Mouse (Mus musculus) heart, postnatal 4 days (tissue): ENCODE results near the gene Btg3. TPM values are rescaled to one million over a fixed set of nuclear protein-coding genes. Genes with fewer than 3 reads are reported as not detected.
A peak's percentile ranks its signal among the peaks of the same experiment; 100 is the strongest.
"Not testable (repeated sequence)": the region's sequence is repeated elsewhere in the genome, so short reads cannot be mapped to it uniquely, and the experiment has no call there.

Experiments
- DNase-seq: peaks from one replicate; pipeline ENCODE4 v3.0.0; 2021
- total RNA-seq, 2 experiments: library from RNA; stranded (reverse); gene quantifications; 2 replicates each; pipeline ENCODE4 v1.2.3; 2021

Gene Btg3
- 10 to 100 TPM; 22.6 to 28.5 TPM for total RNA-seq

DNA sequence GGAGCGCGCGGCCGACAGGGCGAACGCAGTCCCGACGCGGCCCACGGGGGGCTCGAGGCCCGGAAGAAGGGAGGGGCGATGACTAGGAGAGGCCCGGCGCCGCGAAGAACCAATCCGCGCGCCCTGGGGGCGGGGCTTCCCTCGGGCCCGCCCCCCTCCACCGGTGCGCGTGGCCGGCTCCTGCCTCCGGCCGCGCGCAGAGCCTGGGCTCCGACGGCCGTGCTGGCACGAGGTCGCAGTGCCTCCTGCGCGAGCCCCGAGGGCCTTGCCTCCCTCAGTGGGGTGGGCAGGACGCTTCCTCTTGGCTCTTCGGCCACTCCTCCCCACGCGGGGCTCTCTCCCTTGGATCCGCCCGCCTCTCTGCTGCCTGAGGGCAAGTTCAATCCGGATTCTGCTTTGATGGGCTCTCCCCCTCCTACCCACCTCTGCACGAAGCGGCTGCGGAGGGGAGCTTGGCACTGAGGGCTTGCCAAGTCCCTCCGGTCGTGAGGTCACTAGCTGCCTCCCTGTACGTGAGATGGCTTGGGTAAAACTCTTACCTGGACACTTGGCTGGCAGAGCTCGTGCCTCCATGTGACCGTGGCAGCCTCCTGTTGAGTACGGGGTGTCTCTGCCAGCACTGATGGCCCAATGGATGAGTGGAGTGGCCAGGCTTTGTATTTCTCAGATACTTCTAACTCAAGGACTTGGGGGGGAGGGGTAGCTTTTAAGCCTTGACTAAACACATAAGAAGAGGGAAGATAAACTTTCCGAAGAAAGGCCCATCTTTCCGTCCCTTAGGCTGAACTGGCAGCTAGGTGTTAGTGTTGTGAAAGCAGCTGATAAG, at the start of gene Btg3:
Btg3 (minus strand) TSS at position 448 of the 826 bp plus-strand sequence.
- peak; percentile 92 for DNase-seq

DNA sequence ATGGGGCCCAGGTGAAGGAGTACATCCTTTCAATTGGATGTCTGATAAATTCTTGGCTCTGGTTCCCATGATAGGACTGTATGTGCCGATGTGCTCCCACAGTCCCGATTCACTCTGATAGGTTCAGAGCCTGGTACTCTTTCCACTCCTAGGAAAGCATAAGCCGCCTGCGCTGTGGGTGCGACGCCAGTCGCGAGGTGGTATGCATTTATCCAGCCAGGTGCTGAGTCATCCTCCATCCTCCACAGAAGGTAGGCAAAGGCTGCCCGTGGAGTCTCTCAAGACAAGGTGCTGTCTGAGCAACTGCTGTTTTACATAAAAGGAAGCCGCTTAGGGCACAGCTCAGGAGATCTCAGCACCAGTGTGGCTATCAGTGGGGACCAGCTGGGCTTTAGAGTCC, 40.7 kb upstream of the Btg3 start:
- no peak for DNase-seq

DNA sequence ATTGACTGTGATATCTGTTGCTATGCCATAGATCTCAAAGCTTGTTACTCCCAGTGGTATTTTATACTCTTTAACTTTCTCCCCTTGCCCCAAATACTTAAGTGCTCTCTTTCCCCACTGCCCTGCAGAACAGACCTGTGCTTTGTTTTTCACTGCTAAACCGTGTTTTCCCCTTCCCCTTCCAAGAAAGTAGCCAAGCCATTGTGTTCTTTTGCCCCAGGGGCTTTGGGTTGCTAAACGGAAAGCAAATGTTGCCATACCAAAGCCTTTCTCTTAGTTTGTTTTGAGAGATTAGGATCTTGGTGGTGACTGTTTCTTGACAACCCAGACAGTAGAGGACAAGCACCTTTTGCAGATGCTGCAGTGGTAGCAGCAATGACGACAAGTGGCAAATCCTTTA, 39.5 kb upstream of the Btg3 start:
- DNase-seq: no peak

DNA sequence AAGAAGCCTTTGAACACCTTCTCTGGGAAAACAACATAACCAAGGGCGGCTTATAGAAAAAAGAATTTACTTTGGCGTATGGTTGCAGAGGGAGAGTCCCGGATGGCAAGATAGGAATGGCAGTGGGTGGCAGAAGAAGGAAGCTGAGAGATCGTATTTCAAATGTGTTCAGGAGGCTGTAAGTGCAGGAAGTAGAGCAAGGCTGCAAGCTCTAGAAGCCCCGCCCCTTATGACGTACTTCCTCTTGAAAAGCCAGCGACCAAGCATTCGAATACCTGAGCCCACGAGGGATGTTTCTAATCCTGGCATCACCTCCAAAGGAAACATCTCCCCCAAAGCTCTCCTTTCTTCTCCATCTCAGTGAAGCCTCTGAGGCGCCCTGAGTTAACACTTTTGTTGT, 33.0 kb upstream of the Btg3 start:
- no peak for DNase-seq

DNA sequence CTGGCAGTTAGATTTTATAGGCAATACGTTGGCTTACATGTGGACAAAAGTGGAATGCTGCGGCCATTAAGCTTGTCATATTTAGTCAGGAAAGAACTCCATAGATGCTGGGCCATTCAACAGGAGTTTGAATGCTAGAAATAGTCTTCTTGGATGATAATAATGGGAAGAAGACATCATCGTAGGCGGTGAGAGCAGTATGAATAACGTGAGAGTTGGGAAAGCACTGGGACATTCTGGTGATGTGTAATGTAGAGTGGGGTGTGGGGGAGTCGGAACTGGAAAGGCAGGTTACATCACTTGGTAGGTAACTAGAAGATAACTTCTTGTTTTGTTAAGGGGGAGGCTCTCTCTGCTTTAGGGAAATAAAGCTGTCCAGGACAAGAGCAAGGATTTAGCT, 30.9 kb upstream of the Btg3 start:
- no peak for DNase-seq

DNA sequence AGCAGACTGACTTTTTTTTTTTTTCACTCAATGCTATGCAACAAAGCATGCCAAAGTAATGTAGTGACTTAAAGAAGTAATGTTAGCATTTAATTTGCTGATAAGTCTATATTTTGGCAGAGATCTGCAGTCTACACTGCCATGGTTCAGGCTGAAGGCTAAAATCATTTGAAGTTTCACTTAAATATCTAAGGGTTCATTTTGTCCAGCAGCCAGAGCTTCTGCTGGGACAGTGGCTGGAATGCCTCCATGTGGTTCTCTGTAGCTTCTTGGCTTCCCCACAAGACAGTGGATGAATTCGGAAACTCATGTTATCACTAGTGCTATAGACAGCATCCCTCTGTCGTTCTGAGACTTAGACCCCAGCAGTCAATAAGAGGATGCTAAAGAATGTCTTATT, 29.7 kb upstream of the Btg3 start:
- DNase-seq: no peak

DNA sequence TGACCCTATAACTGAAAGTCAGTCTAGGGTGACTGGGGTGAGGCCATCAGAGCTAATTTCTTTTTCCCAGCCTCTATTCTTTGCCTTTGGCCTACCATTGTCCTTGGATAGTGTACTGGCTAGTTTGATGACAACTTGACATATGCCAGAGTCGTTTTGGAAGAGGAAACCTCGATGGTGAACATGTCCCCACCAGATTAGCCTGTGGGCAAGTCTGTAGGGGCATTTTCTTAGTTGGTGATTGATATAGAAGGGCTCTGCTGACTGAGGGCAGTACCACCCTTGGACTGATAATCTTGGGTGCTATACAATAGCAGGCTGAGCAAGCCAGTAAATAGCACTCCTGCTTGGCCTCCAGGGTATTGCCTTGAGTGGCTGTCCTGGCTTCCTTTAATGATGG, 25.3 kb upstream of the Btg3 start:
- DNase-seq: no peak

DNA sequence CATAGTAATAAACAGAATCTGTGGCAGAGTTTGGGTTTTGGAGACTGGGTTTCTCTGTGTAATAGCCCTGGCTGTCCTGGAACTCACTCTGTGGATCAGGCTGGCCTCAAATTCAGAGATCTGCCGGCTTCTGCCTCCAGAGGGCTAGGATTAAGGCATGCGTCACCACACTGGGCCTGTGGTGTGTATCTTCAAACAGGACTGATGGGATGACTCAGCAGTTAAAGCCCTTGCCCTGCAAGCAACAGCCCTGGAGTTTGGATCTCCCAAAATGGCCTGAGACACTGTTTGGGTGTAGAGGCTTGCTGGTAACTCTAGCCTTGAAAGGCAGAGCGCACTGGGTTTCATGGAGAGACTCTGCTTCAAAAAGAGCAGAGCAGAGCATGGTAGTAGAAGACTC, 22.4 kb upstream of the Btg3 start:
- DNase-seq: no peak

DNA sequence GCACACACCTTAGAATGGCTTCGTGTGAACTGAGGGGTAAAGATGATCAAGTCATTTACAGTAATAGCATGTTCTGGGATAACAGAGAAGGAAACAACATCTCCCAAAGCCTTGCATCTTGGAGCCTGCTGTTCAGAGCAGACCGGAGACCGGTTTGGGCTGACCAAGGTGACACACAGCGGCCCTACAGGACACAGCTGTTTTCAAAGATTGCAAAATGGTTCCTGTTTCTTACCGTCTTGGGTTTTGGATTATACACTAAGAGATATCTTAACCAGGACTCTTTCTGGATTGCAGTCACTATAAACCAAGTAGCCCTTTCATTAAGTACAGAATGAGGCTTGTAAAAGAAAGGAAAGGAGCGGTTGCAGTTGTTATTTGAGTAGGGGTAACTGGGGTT, 21.7 kb upstream of the Btg3 start:
- no peak for DNase-seq

DNA sequence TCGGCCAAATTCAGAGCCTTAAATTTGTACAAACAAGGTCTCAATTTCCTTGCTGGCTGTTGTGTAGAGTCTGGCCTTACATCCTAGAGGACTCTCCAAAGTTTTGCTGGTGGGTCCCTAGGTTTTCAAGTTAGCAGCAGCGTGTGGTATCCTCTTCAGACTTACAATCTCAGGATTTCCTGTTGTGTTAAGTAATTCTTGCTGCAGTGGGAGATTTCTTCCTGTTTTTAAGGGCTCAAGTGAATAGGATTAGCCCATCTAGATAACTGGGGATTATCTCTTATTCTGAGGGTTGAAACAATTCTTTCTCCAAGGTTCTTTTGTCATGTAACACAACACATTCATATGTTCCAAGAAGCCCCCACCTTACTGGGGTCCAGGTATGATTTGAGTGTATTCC, 14.4 kb upstream of the Btg3 start:
- no peak for DNase-seq

DNA sequence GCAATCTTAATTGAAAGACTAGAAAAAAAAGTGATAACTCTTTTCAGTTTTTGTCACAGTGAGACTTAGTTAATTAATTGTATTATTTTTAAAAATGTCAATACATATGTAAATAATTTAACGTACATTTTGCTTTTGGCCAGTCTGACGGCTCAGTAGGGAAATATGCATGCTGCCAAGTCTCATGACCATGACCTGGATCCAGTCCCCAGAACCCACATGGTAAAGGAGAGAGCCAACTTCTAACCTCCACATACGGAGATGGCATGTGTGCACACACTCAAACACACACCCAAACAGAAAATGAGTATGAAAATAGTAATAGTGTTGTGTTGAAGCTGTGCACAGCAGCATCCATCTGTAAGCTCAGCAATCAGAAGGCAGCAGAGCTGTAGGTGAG, 13.0 kb upstream of the Btg3 start:
- no peak for DNase-seq

DNA sequence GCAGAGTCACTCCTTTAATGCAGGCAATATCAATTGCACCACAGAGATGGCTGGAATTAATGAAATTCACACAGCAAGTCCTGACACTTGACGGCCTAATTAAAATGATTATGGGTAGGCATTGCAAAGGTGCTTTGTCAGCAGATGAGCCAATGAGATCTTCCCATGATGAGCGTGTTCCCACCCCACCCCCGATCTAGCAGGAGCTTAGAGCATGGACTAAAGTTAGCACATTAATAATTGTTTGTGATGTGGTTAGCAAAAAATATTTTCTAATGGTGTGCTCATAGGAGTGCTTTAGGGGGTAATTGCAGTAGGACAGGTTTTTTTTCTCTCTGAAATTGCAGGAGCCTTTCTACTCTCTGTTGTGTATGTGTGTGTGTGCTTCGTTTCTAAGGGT, 12.1 kb upstream of the Btg3 start:
- no peak for DNase-seq

DNA sequence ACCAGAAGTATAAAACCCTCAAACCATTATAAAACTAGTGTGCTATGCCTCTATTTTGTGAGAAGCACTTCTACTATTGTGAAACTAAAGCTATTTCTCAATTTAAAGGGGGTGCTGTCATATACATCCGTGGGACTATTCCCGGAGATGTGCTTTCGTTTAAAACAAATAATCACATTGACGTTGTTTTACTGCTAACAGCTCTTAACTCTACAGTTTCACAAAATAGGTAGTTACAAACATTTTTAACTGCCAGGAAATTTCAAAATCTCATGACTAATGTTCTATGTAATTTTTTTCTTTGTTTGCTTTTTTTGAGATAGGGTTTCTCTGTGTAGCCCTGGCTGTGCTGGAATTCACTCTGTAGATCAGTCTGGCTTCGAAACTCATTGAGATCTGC, 1.5 kb upstream of the Btg3 start:
- DNase-seq: no peak

DNA sequence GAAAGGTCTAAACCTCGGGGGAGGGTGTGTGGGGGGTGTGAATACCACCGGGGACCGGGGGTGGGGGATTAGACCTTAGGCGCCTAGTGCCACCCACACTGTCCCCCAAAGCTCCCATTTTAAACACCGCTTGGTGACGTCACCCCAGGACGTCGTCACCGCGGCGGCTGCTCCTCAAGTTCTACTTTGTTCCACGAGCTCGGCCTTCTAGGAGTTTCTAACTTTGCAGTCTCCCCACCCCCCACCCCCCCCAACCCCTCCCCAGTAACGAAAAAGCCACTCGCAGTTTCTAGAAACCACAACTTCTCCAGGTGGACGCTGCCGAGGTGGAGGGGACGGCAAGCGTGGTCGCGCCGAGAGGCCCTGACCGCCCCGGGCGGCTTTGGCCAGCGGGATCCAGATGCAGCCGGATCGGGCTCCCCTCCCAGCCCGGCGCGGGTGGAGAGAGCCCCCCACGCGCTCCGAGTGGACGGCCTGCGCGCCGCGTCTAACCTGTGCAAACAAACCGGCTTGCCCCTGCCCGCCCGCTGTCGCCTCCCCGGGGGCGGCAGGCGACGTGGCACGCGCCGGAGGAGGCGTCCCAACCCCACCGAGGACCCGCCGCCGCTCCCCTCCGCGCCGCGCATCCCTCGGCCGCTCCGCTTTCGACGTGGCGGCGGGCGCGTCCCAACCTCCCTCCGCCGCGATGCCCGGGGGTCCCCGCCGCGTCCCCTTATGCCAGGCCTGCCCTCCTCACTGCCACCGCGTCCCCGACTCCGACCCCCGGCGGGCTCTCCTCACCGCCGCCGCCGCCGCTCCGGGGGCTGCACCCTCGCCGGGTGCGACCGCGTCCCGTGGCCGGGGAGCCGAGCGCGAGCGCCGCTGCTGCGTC, 936 bp downstream of the Btg3 start:
- peak; percentile 67 for DNase-seq

DNA sequence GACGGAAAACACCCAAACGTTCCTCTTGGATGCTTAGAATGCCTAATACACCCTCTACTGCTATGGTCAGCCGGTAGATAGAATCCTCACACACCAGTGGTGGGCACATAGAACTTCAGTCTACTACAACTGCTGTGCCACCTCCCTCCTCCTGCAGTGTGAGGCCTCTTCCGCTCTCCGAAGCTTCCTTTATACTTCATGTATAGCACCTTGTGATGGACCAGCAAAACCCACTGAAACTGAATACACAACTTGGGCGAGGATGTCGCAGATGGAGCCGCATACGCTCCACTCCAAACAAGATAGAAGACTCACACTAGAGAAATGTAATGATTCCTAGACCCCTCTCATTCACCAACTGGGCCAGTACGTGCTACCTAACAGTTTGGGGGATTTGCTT, 1.8 kb downstream of the Btg3 start:
- peak; percentile 10 for DNase-seq

DNA sequence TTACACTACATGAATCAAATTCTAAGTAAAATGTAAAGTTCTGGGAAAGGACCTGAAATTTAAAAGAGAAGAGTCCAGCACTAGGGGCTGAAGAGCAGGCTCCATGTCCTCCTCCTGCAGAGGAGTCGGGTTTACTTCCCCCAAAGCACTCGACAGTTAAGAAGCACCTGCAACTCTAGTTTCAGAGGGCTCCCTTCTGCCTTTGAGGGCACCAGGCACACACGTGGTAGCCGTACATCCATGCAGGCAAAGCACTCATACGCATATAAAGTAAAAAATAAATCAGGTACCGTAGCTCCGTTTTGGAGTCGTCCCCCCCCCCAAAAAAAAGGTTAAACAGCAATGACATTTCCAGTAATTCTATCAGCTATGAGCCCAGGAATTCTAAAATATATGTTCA, 3.2 kb downstream of the Btg3 start:
- DNase-seq: no peak

DNA sequence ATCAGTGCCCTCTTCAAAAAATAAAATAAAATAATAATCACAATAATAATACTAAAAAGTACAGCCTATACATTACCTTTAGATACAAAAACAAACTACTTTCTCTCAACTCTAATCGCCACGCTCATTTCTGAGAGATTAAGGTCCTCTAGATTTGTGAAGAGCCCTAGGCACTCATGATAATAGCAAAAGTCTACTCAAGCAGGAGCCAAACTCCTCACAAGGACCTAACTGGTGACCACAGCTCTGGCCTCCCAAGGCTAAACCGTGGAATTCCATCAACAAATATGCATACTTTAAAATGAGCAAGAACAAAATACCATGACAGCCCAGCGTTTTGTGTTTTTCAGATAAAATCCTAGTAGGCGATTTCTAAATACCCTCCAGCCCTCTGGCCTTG, 4.2 kb downstream of the Btg3 start:
- DNase-seq: no peak

DNA sequence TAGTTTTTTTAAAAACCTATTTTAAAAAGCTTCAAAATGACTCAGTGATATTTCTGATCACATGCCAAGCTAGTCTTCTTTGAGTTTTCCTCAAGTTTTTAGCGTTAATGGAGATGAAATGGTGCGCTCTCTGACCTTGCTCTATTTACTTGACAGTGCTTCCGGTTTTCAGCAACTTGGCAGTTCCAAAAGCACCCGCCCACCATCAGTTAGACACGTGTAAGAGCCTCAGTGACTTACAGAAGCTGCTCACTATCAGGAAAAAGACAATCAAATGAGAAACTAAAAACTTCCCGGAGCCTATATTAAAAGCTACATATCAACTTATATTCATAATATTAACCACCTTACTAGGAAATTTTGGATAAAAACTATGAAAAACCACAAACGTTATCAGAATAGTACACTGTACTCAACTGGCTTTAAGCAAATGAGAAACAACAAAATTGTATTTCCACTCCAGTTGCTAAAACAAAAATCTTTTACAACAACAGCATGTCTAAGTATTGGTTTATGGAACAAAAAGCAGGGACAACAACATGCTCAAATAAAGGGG, 5.4 kb downstream of the Btg3 start:
- no peak for DNase-seq

DNA sequence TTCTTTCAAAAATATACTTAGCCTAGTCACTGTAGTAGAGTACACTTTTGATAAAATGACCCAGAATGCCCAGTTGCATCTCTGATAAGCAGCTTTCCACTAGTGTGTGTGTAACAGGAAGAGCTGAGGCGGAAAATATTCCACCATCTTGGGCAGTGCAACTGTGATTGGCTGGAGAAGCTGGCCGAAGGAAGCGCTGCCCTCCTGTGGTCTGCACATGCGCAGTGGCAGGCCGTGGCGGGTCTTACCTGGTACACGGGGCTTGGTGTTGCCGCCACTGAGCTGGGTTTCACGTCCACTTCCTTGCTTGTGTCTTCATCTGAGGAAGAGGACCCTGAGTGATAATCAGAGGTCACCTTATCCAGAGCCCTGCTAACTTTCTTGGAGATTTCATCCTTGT, 12.4 kb downstream of the Btg3 start:
- DNase-seq: not testable (repeated sequence)

DNA sequence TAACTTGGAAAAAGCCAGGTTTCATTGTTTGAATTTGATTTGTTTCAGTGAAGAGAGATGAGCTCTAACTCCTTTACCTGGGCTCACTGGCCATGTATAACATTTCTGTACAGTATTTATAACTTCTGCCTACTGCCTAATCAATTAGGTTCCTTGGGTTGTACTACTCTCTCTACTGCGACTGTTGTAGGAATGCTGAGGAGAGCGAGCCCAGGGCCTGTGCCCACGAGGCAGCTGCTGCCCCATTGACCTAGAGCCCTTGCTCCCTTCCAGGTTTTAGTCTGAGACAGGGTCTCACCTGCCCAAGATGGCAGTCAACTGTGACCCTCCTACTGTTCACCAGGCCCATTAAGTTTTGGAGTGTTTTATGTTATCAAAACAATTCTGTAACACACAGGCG, 15.5 kb downstream of the Btg3 start:
- DNase-seq: no peak

DNA sequence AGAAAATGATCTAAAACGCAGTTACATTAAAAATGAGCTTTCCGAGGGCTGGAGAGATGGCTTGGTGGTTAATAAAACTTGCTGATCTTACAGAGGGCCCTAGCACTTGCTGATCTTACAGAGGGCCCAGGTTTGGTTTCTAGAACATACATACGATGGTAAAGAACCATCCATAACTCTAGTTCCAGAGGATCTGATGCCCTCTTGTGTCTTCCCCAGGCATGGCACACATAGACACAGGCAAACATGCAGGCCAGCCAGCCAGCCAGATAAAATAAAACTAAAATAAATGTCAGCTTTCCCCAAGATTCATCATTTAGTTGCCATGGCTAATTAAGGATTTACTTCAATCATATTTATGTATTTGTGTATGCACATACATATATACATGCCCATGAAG, 19.2 kb downstream of the Btg3 start:
- no peak for DNase-seq

DNA sequence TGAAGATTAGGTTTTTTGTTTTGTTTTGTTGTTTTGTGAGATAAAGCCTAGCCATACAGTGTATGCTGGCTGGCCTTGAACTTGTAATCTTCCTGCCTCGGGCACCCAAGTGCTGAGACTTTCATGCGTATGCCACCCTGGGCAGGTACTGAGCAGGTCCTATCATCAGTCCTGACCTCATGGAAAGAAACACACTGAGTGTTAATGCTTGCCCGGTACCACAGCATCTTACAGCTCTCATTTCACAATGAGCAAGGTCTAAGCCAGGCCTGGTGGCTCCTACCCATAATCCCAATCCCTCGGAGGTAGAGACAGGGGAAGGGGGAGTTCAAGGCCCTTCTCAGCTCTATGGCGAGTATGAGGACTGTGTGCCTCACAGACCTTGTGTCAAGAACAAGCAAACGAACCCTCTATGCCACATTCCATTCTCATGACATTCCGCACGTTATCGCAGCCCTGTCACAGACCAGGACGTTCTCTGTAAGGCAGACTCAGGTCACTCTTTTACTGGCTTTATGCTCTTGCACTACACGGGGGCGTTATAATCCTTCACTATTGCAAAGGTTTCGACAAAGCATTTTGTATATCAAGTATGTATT, 29.6 kb downstream of the Btg3 start:
- DNase-seq: peak; percentile 34

DNA sequence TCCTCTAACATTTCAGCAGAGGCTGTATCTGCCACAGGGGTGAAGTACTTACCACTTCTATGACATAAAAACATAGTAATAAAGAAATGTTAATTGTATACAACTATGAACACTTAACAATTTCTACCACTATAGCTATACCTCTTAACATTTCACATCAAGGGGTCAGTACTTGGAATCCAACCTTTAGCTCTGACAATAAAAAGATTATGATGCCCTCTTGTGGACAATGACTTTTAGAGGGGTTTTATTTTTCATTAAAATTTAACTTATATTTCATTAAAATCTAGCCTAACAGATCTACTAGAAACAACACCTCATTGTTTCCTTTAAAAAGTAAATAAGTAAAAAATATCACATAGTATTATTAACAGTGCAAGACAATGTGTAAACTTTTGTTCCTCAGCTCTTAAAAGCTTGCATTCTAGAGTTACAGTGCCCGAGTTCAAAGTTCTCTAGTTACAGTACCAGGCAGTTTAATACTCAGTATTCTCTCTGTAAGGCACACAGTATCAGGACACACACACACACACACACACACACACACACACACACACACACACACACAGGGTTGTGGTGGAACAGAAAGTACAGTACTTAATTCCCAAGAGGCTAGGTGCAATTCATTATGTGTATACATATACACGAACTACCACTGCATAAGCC, 30.2 kb downstream of the Btg3 start:
- DNase-seq: no peak
